In the genomic region with DNA sequence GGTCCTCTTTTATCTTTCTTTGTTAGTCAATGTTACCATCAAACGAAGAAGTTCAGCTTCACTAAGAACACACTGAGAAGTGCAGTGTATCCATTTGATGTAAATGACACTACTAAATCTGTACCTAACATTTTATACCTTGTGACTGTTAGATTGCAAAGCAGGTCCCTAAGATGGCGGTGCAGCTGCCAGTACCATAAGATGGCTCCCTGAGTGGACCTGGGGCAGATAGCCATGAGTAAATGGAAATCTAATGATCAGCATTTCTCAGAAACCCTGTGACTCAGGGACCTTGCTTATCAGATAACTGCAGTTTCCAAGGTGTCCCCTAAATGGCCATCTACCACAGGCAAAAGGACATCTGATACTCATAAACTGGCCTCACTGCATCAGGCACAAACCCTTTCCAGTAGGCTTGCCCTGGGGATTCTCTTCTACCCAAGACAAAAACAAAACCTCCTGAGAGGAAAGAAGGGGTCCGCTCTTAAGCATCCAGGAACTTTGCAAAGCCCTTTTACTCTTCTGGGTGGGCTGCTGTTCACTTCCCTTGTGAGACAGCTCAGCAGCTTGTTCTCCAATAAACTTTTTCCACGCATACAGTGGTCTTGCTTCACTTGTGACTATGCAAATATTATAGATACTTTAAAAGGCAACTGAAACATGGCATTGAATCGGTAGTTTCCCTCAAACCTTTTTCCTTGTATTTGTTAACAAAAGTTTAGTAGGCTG, we compare ENCODE assay signal across 27 mouse cellular contexts. TPM values are rescaled to one million over a fixed set of nuclear protein-coding genes. Genes with fewer than 3 reads are reported as not detected.
"Had no signal": no experiment of that assay in that cellular context is flagged by ENCODE, and none has a peak within 500 bp of the region (broad histone marks: within the 10 kb centered on the region; RNA-seq: fewer than 3 reads in every experiment).

No protein-coding gene starts in this region.

- H3K4me1 ChIP-seq: limb, embryonic 13.5 days; liver, embryonic 12.5 days; liver, embryonic 15.5 days; lung, embryonic 15.5 days; megakaryocyte, embryonic 14.5 days; midbrain, embryonic 10.5 days; midbrain, embryonic 15.5 days; neural tube, embryonic 12.5 days; neural tube, embryonic 15.5 days; stomach, embryonic 15.5 days had no signal

- H3K27ac ChIP-seq: limb, embryonic 10.5 days; limb, embryonic 13.5 days; liver, embryonic 12.5 days; liver, embryonic 15.5 days; lung, embryonic 15.5 days; midbrain, embryonic 10.5 days; midbrain, embryonic 15.5 days; neural tube, embryonic 12.5 days; neural tube, embryonic 15.5 days; stomach, embryonic 15.5 days had no signal

- H3K27me3 ChIP-seq: limb, embryonic 13.5 days; liver, embryonic 12.5 days; liver, embryonic 15.5 days; lung, embryonic 15.5 days; midbrain, embryonic 15.5 days; neural tube, embryonic 12.5 days; neural tube, embryonic 15.5 days; stomach, embryonic 15.5 days had no signal

- H3K9me3 ChIP-seq: limb, embryonic 10.5 days; limb, embryonic 13.5 days; liver, embryonic 15.5 days; lung, embryonic 15.5 days; midbrain, embryonic 10.5 days; midbrain, embryonic 15.5 days; neural tube, embryonic 12.5 days; neural tube, embryonic 15.5 days; stomach, embryonic 15.5 days had no signal

- H3K4me3 ChIP-seq: limb, embryonic 10.5 days; limb, embryonic 13.5 days; liver, embryonic 12.5 days; liver, embryonic 15.5 days; lung, embryonic 15.5 days; megakaryocyte, embryonic 14.5 days; midbrain, embryonic 10.5 days; midbrain, embryonic 15.5 days; neural tube, embryonic 12.5 days; neural tube, embryonic 15.5 days; stomach, embryonic 15.5 days had no signal

- ATAC-seq: liver, embryonic 12.5 days; midbrain, embryonic 15.5 days had no signal

- H3K4me2 ChIP-seq: limb, embryonic 13.5 days; liver, embryonic 12.5 days; liver, embryonic 15.5 days; lung, embryonic 15.5 days; midbrain, embryonic 15.5 days; neural tube, embryonic 12.5 days; neural tube, embryonic 15.5 days; stomach, embryonic 15.5 days had no signal

- DNase-seq: kidney, adult 9 months; kidney, postnatal 14 days; kidney, postnatal 4 days; liver; lung, adult 18-20 months; lung, postnatal 10 days; lung, postnatal 36 days; right cerebral cortex, adult 18-20 months; right cerebral cortex, postnatal 14 days; right cerebral cortex, postnatal 4 days; thymus, postnatal 25 days had no signal

- H3K9ac ChIP-seq: limb, embryonic 13.5 days; liver, embryonic 12.5 days; liver, embryonic 15.5 days; lung, embryonic 15.5 days; midbrain, embryonic 15.5 days; neural tube, embryonic 12.5 days; neural tube, embryonic 15.5 days; stomach, embryonic 15.5 days had no signal

- H3K36me3 ChIP-seq: limb, embryonic 10.5 days; limb, embryonic 13.5 days; liver, embryonic 12.5 days; liver, embryonic 15.5 days; lung, embryonic 15.5 days; midbrain, embryonic 10.5 days; midbrain, embryonic 15.5 days; neural tube, embryonic 12.5 days; neural tube, embryonic 15.5 days; stomach, embryonic 15.5 days had no signal

RNA-seq across cellular contexts. Expression of a gene that starts 3.8 kb away (rescaled TPM):
- total RNA-seq: layer of hippocampus, adult 18-20 months; layer of hippocampus, postnatal 14 days; left cerebral cortex, postnatal 25 days had no signal
- polyA plus RNA-seq: kidney, embryonic 16.5 days; limb, embryonic 10.5 days; limb, embryonic 13.5 days; liver, embryonic 12.5 days; liver, embryonic 15.5 days; lung, embryonic 15.5 days; midbrain, embryonic 10.5 days; midbrain, embryonic 15.5 days; neural tube, embryonic 12.5 days; neural tube, embryonic 15.5 days; stomach, embryonic 15.5 days; thymus, postnatal 0 days had no signal

RNA-seq across cellular contexts. Expression of a gene that starts 5.7 kb away (rescaled TPM):
- total RNA-seq: layer of hippocampus, adult 18-20 months; layer of hippocampus, postnatal 14 days; left cerebral cortex, postnatal 25 days had no signal
- polyA plus RNA-seq: kidney, embryonic 16.5 days; limb, embryonic 10.5 days; limb, embryonic 13.5 days; liver, embryonic 12.5 days; liver, embryonic 15.5 days; lung, embryonic 15.5 days; midbrain, embryonic 10.5 days; midbrain, embryonic 15.5 days; neural tube, embryonic 12.5 days; neural tube, embryonic 15.5 days; stomach, embryonic 15.5 days had no signal

RNA-seq across cellular contexts. Expression of a gene that starts 13.6 kb away (rescaled TPM):
- total RNA-seq: layer of hippocampus, adult 18-20 months; layer of hippocampus, postnatal 14 days; left cerebral cortex, postnatal 25 days had no signal
- polyA plus RNA-seq: kidney, embryonic 16.5 days; limb, embryonic 10.5 days; limb, embryonic 13.5 days; liver, embryonic 12.5 days; liver, embryonic 15.5 days; lung, embryonic 15.5 days; midbrain, embryonic 10.5 days; midbrain, embryonic 15.5 days; neural tube, embryonic 12.5 days; neural tube, embryonic 15.5 days; thymus, postnatal 0 days had no signal

RNA-seq across cellular contexts. Expression of a gene that starts 25.2 kb away (rescaled TPM):
- polyA plus RNA-seq: liver, embryonic 12.5 days; liver, embryonic 15.5 days; lung, embryonic 15.5 days; midbrain, embryonic 10.5 days; thymus, postnatal 0 days had no signal

RNA-seq across cellular contexts. Expression of a gene that starts 25.3 kb away (rescaled TPM):
- total RNA-seq: layer of hippocampus, adult 18-20 months; layer of hippocampus, postnatal 14 days; left cerebral cortex, postnatal 25 days had no signal
- polyA plus RNA-seq: limb, embryonic 10.5 days; limb, embryonic 13.5 days; liver, embryonic 12.5 days; liver, embryonic 15.5 days; midbrain, embryonic 10.5 days; midbrain, embryonic 15.5 days; neural tube, embryonic 12.5 days; neural tube, embryonic 15.5 days had no signal
